Mouse (Mus musculus) T-helper 2 cell (primary cell): ENCODE measurements around the gene Il11.
"Not testable (repeated sequence)": the region's sequence is repeated elsewhere in the genome, so short reads cannot be mapped to it uniquely, and the experiment has no call there.

Experiments
- in situ Hi-C: fragments of 300-600 bp; cut with MboI, MseI; formaldehyde crosslinking; loops from one replicate; pipeline ENCODE4 v1.15.1; 2025; ENCODE audit warnings: high pct_unique_total_duplicates

Il11 gene

GRCm38 (mm10) chr7:4782759-4783158, at the start of gene Il11, which contains the start of gene Tmem190:
Il11 (minus strand) TSS chr7:4782859.
Tmem190 (plus strand) TSS chr7:4782937.
- in situ Hi-C loops: no loop called here

- in situ Hi-C loops: no loop called here
Measured at GRCm38 (mm10) chr7:4830476-4830875, 47.8 kb upstream of the Il11 start.

- in situ Hi-C loops: loop anchor here (5.0 kb wide), 1 partner anchor 87 kb away; no protein-coding TSS in a partner anchor
Measured at GRCm38 (mm10) chr7:4825365-4825764, 42.7 kb upstream of the Il11 start.

- in situ Hi-C loops: no loop called here
Measured at GRCm38 (mm10) chr7:4822162-4822907, 39.7 kb upstream of the Il11 start.

- in situ Hi-C loops: no loop called here
Measured at GRCm38 (mm10) chr7:4821690-4822089, 39.0 kb upstream of the Il11 start.

GRCm38 (mm10) chr7:4820925-4821324, 38.3 kb upstream of the Il11 start:
- in situ Hi-C loops: not testable (repeated sequence)

GRCm38 (mm10) chr7:4816559-4816958, 33.9 kb upstream of the Il11 start:
- in situ Hi-C loops: loop anchor here (10.0 kb wide), 1 partner anchor 238 kb away; the partner anchor contains the start of gene Zfp580

- in situ Hi-C loops: loop anchor here (10.0 kb wide), 1 partner anchor 242 kb away; the partner anchor contains the start of gene Zfp580
Measured at GRCm38 (mm10) chr7:4813105-4813791, 30.6 kb upstream of the Il11 start.

GRCm38 (mm10) chr7:4812303-4813104, 29.8 kb upstream of the Il11 start, which contains the start of gene Ube2s:
Ube2s (minus strand) TSS chr7:4812590.
- in situ Hi-C loops: loop anchor here (10.0 kb wide), 1 partner anchor 242 kb away; the partner anchor contains the start of gene Zfp580

- in situ Hi-C loops: loop anchor here (10.0 kb wide), 1 partner anchor 243 kb away; the partner anchor contains the start of gene Zfp580
Measured at GRCm38 (mm10) chr7:4811842-4812302, 29.2 kb upstream of the Il11 start.

GRCm38 (mm10) chr7:4811131-4811530, 28.5 kb upstream of the Il11 start:
- in situ Hi-C loops: loop anchor here (10.0 kb wide), 1 partner anchor 244 kb away; the partner anchor contains the start of gene Zfp580

- in situ Hi-C loops: no loop called here
Measured at GRCm38 (mm10) chr7:4806716-4807115, 24.1 kb upstream of the Il11 start.

GRCm38 (mm10) chr7:4802247-4802646, 19.6 kb upstream of the Il11 start:
- in situ Hi-C loops: no loop called here

- in situ Hi-C loops: no loop called here
Measured at GRCm38 (mm10) chr7:4795767-4796433, 13.2 kb upstream of the Il11 start.

- in situ Hi-C loops: no loop called here
Measured at GRCm38 (mm10) chr7:4794631-4795168, 12.0 kb upstream of the Il11 start.

- in situ Hi-C loops: no loop called here
Measured at GRCm38 (mm10) chr7:4793674-4794073, 11.0 kb upstream of the Il11 start.

GRCm38 (mm10) chr7:4793248-4793647, 10.6 kb upstream of the Il11 start:
- in situ Hi-C loops: not testable (repeated sequence)

- in situ Hi-C loops: no loop called here
Measured at GRCm38 (mm10) chr7:4792278-4793212, 9.9 kb upstream of the Il11 start, which contains the start of gene Rpl28. Rpl28 (plus strand) TSS chr7:4792874.

GRCm38 (mm10) chr7:4789436-4789935, 6.8 kb upstream of the Il11 start, which contains the start of gene Tmem238:
Tmem238 (minus strand) TSS chr7:4789656.
- in situ Hi-C loops: loop anchor here (5.0 kb wide), 2 partner anchors 37 to 97 kb away; partner anchors contain the start of genes Brsk1 and Cox6b2
